8 mouse cellular contexts compared by ENCODE assay signal in the genomic region with DNA sequence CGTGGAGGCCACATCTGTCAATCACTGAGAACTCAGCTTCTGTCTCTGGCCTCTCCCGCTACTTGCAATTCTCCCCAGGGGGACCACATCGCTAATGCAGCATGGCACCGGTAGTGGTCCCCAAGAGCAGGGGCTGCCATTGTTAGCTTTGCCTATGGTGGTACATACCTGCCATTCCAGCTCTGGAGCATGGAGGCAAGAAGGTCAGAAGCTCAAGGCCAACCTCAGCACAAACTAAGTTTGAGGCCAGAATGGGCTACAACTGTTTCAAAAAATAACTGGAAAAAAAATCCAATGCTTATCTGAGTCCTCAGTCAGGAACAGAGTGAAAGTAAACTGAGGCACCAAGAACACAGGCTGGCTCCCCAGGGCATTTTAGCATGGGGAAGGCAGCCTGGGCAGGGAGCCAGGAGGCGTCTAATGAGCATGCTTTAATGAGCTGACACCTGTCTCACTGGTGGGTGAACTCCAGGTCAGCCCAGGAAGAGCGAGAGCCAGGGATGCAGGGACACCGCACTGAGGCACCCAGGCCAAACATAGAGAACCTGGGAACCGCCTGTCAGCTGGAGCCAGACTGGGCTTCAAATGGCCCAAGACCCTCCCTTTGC. TPM values are rescaled to one million over a fixed set of nuclear protein-coding genes. Genes with fewer than 3 reads are reported as not detected.
A peak's percentile ranks its signal among the peaks of the same experiment; 100 is the strongest.
DNase-seq lines count a peak whose midpoint lies in the region; ATAC-seq and TF ChIP-seq lines count a peak whose summit lies in the region.

No protein-coding gene starts in this region.

- peaks cover 7% of the 10 kb centered on the region; the same call in 1 of the 2 replicates for H3K36me3 ChIP-seq in hindbrain, postnatal 0 days (ENCODE audit: insufficient read depth, low read length)
- H3K36me3 ChIP-seq in liver, embryonic 16.5 days (ENCODE audit: control insufficient read depth, insufficient read depth) = no peaks in the 10 kb centered on the region; the same call in 1 of the 2 replicates

- DNase-seq in cerebellum, adult 8-10 months = peak; percentile 42
- DNase-seq in cerebellum, postnatal 4 days (ENCODE audit: low spot score in 2 of 2) = no peak
- peak; percentile 32 for DNase-seq in brain, embryonic 14.5 days (ENCODE audit: low read depth)
- DNase-seq in hindbrain, postnatal 0 days (ENCODE audit: low spot score) = peak; percentile 20
- DNase-seq in ovary, adult 18-20 months (ENCODE audit: low spot score) = no peak
- DNase-seq in spleen, adult 18-20 months = no peak
- DNase-seq in spleen, adult 12 weeks (ENCODE audit: low spot score) = no peak

- H3K27me3 ChIP-seq in hindbrain, postnatal 0 days (ENCODE audit: insufficient read depth, low read length) = no peaks in the 10 kb centered on the region
- H3K27me3 ChIP-seq in liver, embryonic 16.5 days (ENCODE audit: control insufficient read depth, insufficient read depth, low read depth, low read length) = peaks cover 46% of the 10 kb centered on the region

- TF ChIP-seq CTCF in brain, embryonic 14.5 days (IDR thresholded peaks at IDR 0.05; ENCODE audit: borderline replicate concordance, extremely low read depth, insufficient read depth, insufficient read length) = no peak
- TF ChIP-seq CTCF in hindbrain, postnatal 0 days (IDR thresholded peaks at IDR 0.05; ENCODE audit: low read depth) = no peak; the same call in 1 of the 2 replicates

- H3K9ac ChIP-seq in hindbrain, postnatal 0 days (replicated peaks; ENCODE audit: low read length) = peak overlapping the region; percentile 48
- 0 out of 2 replicates have a peak overlapping the region, but pooled peaks have one; percentile 7 for H3K9ac ChIP-seq in liver, embryonic 16.5 days (ENCODE audit: low read depth, low read length)

- H3K4me3 ChIP-seq in hindbrain, postnatal 0 days (ENCODE audit: low read length) = peak overlapping the region; percentile 29
- no peak overlapping the region for H3K4me3 ChIP-seq in liver, embryonic 16.5 days (ENCODE audit: low read depth, low read length)

- H3K27ac ChIP-seq in hindbrain, postnatal 0 days = peak overlapping the region; percentile 82
- no peak overlapping the region for H3K27ac ChIP-seq in liver, embryonic 16.5 days (ENCODE audit: low read length)

- peaks cover 23% of the 10 kb centered on the region for H3K4me1 ChIP-seq in hindbrain, postnatal 0 days (ENCODE audit: insufficient read depth, low read length)
- H3K4me1 ChIP-seq in liver, embryonic 16.5 days (ENCODE audit: control insufficient read depth, low read depth, low read length) = peaks cover 32% of the 10 kb centered on the region

- H3K4me2 ChIP-seq in hindbrain, postnatal 0 days (ENCODE audit: low read depth, low read length) = peak overlapping the region; percentile 62
- H3K4me2 ChIP-seq in liver, embryonic 16.5 days (ENCODE audit: low read depth, low read length) = peak overlapping the region; percentile 62; the same call in 1 of the 2 replicates

- WGBS in hindbrain, postnatal 0 days = 34% methylated on average over 8 of the region's 8 CpGs
- WGBS in liver, embryonic 16.5 days (ENCODE audit: insufficient replicate concordance) = 59% methylated on average over 8 of the region's 8 CpGs

- TF ChIP-seq POLR2A in brain, embryonic 14.5 days (IDR thresholded peaks at IDR 0.05; ENCODE audit: borderline replicate concordance, extremely low read depth, insufficient read depth, insufficient read length, poor library complexity, severe bottlenecking) = no peak

- ATAC-seq in hindbrain, postnatal 0 days = no peak
- ATAC-seq in liver, embryonic 16.5 days (ENCODE audit: low read depth) = no peak

- no peaks in the 10 kb centered on the region for H3K9me3 ChIP-seq in hindbrain, postnatal 0 days (ENCODE audit: low read length)
- no peaks in the 10 kb centered on the region for H3K9me3 ChIP-seq in liver, embryonic 16.5 days (replicated peaks; ENCODE audit: control insufficient read depth, low read length)

RNA-seq across cellular contexts. Expression of gene Nr2f6, which starts 5.2 kb away (rescaled TPM):
- polyA plus RNA-seq in brain, embryonic 14.5 days (2012; rRNA removed) = 59.4 and 61.5 TPM in 2 replicates
- 127 and 129 TPM in 2 replicates for total RNA-seq in hindbrain, postnatal 0 days (2014; rRNA removed)
- polyA plus RNA-seq in hindbrain, postnatal 0 days (2015; fragmentation: Nextera tagmentation; extraction: Ambion mirVana) = 33.8 and 34.1 TPM in 2 replicates
- 13.9 and 17.2 TPM in 2 replicates for polyA plus RNA-seq in liver, embryonic 16.5 days (2015; fragmentation: Nextera tagmentation; extraction: Ambion mirVana)

RNA-seq across cellular contexts. Expression of gene Ocel1, which starts 5.4 kb away (rescaled TPM):
- 5.4 and 6.0 TPM in 2 replicates for polyA plus RNA-seq in brain, embryonic 14.5 days (2012; rRNA removed)
- 11.8 and 12.3 TPM in 2 replicates for total RNA-seq in hindbrain, postnatal 0 days (2014; rRNA removed)
- polyA plus RNA-seq in hindbrain, postnatal 0 days (2015; fragmentation: Nextera tagmentation; extraction: Ambion mirVana) = 5.0 and 5.8 TPM in 2 replicates
- polyA plus RNA-seq in liver, embryonic 16.5 days (2015; fragmentation: Nextera tagmentation; extraction: Ambion mirVana) = 3.9 and 4.7 TPM in 2 replicates

RNA-seq across cellular contexts. Expression of gene Use1, which starts 9.9 kb away (rescaled TPM):
- 155 and 176 TPM in 2 replicates for polyA plus RNA-seq in brain, embryonic 14.5 days (2012; rRNA removed)
- total RNA-seq in hindbrain, postnatal 0 days (2014; rRNA removed) = 116 and 119 TPM in 2 replicates
- polyA plus RNA-seq in hindbrain, postnatal 0 days (2015; fragmentation: Nextera tagmentation; extraction: Ambion mirVana) = 123 and 129 TPM in 2 replicates
- polyA plus RNA-seq in liver, embryonic 16.5 days (2015; fragmentation: Nextera tagmentation; extraction: Ambion mirVana) = 40.7 and 41.2 TPM in 2 replicates

RNA-seq across cellular contexts. Expression of gene Ushbp1, which starts 19.1 kb away (rescaled TPM):
- 8.7 and 9.4 TPM in 2 replicates for polyA plus RNA-seq in brain, embryonic 14.5 days (2012; rRNA removed)
- total RNA-seq in hindbrain, postnatal 0 days (2014; rRNA removed) = 2.9 and 4.8 TPM in 2 replicates
- polyA plus RNA-seq in hindbrain, postnatal 0 days (2015; fragmentation: Nextera tagmentation; extraction: Ambion mirVana) = 5.1 and 5.3 TPM in 2 replicates
- 4.2 and 4.3 TPM in 2 replicates for polyA plus RNA-seq in liver, embryonic 16.5 days (2015; fragmentation: Nextera tagmentation; extraction: Ambion mirVana)

RNA-seq across cellular contexts. Expression of gene Babam1, which starts 20.1 kb away (rescaled TPM):
- 115 and 119 TPM in 2 replicates for polyA plus RNA-seq in brain, embryonic 14.5 days (2012; rRNA removed)
- total RNA-seq in hindbrain, postnatal 0 days (2014; rRNA removed) = 75.6 and 103 TPM in 2 replicates
- 94.7 and 95.0 TPM in 2 replicates for polyA plus RNA-seq in hindbrain, postnatal 0 days (2015; fragmentation: Nextera tagmentation; extraction: Ambion mirVana)
- polyA plus RNA-seq in liver, embryonic 16.5 days (2015; fragmentation: Nextera tagmentation; extraction: Ambion mirVana) = 46.6 and 48.2 TPM in 2 replicates

Comparison
In these comparisons a context has a peak if more than half of its experiments do, and no peak if none do; other contexts are left out.
1. DNase-seq: peak in cerebellum, adult 8-10 months (single experiment), brain, embryonic 14.5 days (single experiment) and hindbrain, postnatal 0 days (single experiment); none in cerebellum, postnatal 4 days (0 of 2), ovary, adult 18-20 months (single experiment), spleen, adult 18-20 months (0 of 2) and spleen, adult 12 weeks (single experiment).